Mouse (Mus musculus): ENCODE measurements at regions not wholly inside any gene's neighbourhood (a gene's known extent, or its start where the extent isn't known, plus 50 kb on each side); places are given as distances from the start of the nearest gene placed in this dataset.
A peak's percentile ranks its signal among the peaks of the same experiment; 100 is the strongest.

GRCm38 (mm10) chr13:110991121-110991520, 263.7 kb upstream of the Actbl2 start:
- Histone ChIP-seq H3K4me3 (replicated peaks; ENCODE audit: insufficient read depth, low read depth, low read length) (no peak overlapping the region), H3K27ac (ENCODE audit: insufficient read depth, low read length) (no peak overlapping the region), H3K4me1 (ENCODE audit: control insufficient read depth, insufficient read depth, low read length) (no peaks in the 10 kb centered on the region), H3K27me3 (ENCODE audit: control insufficient read depth, insufficient read depth, low read length) (no peaks in the 10 kb centered on the region)
- TF ChIP-seq CTCF (IDR thresholded peaks at IDR 0.05; ENCODE audit: borderline replicate concordance, insufficient read depth, low read depth, low read length) (no peak), POLR2A (IDR thresholded peaks at IDR 0.05; ENCODE audit: borderline replicate concordance, insufficient read depth, low read length) (no peak)
- no peak for DNase-seq
- WGBS = 92% methylated on average over 2 of the region's 2 CpGs

GRCm38 (mm10) chr13:110994596-110994995, 260.2 kb upstream of the Actbl2 start:
- WGBS = 75% methylated on average over 3 of the region's 3 CpGs
- no peak overlapping the region for H3K27ac ChIP-seq (ENCODE audit: insufficient read depth, low read length)
- H3K4me1 ChIP-seq (ENCODE audit: control insufficient read depth, insufficient read depth, low read length) = no peaks in the 10 kb centered on the region
- no peak for TF ChIP-seq POLR2A (IDR thresholded peaks at IDR 0.05; ENCODE audit: borderline replicate concordance, insufficient read depth, low read length)
- no peak for TF ChIP-seq CTCF (IDR thresholded peaks at IDR 0.05; ENCODE audit: borderline replicate concordance, insufficient read depth, low read depth, low read length)
- no peak overlapping the region for H3K4me3 ChIP-seq (replicated peaks; ENCODE audit: insufficient read depth, low read depth, low read length)
- H3K27me3 ChIP-seq (ENCODE audit: control insufficient read depth, insufficient read depth, low read length) = no peaks in the 10 kb centered on the region
- peak in 1 of 2 experiments; percentile 0 for DNase-seq

GRCm38 (mm10) chr13:111002670-111003069, 252.1 kb upstream of the Actbl2 start:
- no peaks in the 10 kb centered on the region for H3K4me1 ChIP-seq (ENCODE audit: control insufficient read depth, insufficient read depth, low read length)
- no peak overlapping the region for H3K4me3 ChIP-seq (replicated peaks; ENCODE audit: insufficient read depth, low read depth, low read length)
- H3K27ac ChIP-seq (ENCODE audit: insufficient read depth, low read length) = no peak overlapping the region
- no peaks in the 10 kb centered on the region for H3K27me3 ChIP-seq (ENCODE audit: control insufficient read depth, insufficient read depth, low read length)
- TF ChIP-seq POLR2A (IDR thresholded peaks at IDR 0.05; ENCODE audit: borderline replicate concordance, insufficient read depth, low read length) (no peak), CTCF (IDR thresholded peaks at IDR 0.05; ENCODE audit: borderline replicate concordance, insufficient read depth, low read depth, low read length) (no peak)
- 42% methylated on average over 4 of the region's 4 CpGs for WGBS
- no peak for DNase-seq

GRCm38 (mm10) chr13:111014142-111014541, 240.7 kb upstream of the Actbl2 start:
- Histone ChIP-seq H3K4me1 (ENCODE audit: control insufficient read depth, insufficient read depth, low read length) (no peaks in the 10 kb centered on the region), H3K4me3 (replicated peaks; ENCODE audit: insufficient read depth, low read depth, low read length) (no peak overlapping the region), H3K27ac (ENCODE audit: insufficient read depth, low read length) (no peak overlapping the region), H3K27me3 (ENCODE audit: control insufficient read depth, insufficient read depth, low read length) (no peaks in the 10 kb centered on the region)
- 46% methylated on average over 4 of the region's 4 CpGs for WGBS
- TF ChIP-seq POLR2A (IDR thresholded peaks at IDR 0.05; ENCODE audit: borderline replicate concordance, insufficient read depth, low read length) (no peak), CTCF (IDR thresholded peaks at IDR 0.05; ENCODE audit: borderline replicate concordance, insufficient read depth, low read depth, low read length) (no peak)
- DNase-seq = no peak

- WGBS = 63% methylated on average over 2 of the region's 2 CpGs
- TF ChIP-seq POLR2A (IDR thresholded peaks at IDR 0.05; ENCODE audit: borderline replicate concordance, insufficient read depth, low read length) (no peak), CTCF (IDR thresholded peaks at IDR 0.05; ENCODE audit: borderline replicate concordance, insufficient read depth, low read depth, low read length) (no peak)
- DNase-seq = no peak
- Histone ChIP-seq H3K4me3 (replicated peaks; ENCODE audit: insufficient read depth, low read depth, low read length) (no peak overlapping the region), H3K27ac (ENCODE audit: insufficient read depth, low read length) (no peak overlapping the region), H3K4me1 (ENCODE audit: control insufficient read depth, insufficient read depth, low read length) (no peaks in the 10 kb centered on the region), H3K27me3 (ENCODE audit: control insufficient read depth, insufficient read depth, low read length) (no peaks in the 10 kb centered on the region)
Measured at GRCm38 (mm10) chr13:111030111-111030510, 224.7 kb upstream of the Actbl2 start.

- H3K27ac ChIP-seq (ENCODE audit: insufficient read depth, low read length) = no peak overlapping the region
- no peak for TF ChIP-seq CTCF (IDR thresholded peaks at IDR 0.05; ENCODE audit: borderline replicate concordance, insufficient read depth, low read depth, low read length)
- no peak for TF ChIP-seq POLR2A (IDR thresholded peaks at IDR 0.05; ENCODE audit: borderline replicate concordance, insufficient read depth, low read length)
- WGBS = 79% methylated on average over 1 of the region's 1 CpGs
- no peak for DNase-seq
- no peaks in the 10 kb centered on the region for H3K27me3 ChIP-seq (ENCODE audit: control insufficient read depth, insufficient read depth, low read length)
- no peaks in the 10 kb centered on the region for H3K4me1 ChIP-seq (ENCODE audit: control insufficient read depth, insufficient read depth, low read length)
- no peak overlapping the region for H3K4me3 ChIP-seq (replicated peaks; ENCODE audit: insufficient read depth, low read depth, low read length)
Measured at GRCm38 (mm10) chr13:111031633-111032032, 223.2 kb upstream of the Actbl2 start.

- Histone ChIP-seq H3K27me3 (ENCODE audit: control insufficient read depth, insufficient read depth, low read length) (no peaks in the 10 kb centered on the region), H3K4me1 (ENCODE audit: control insufficient read depth, insufficient read depth, low read length) (no peaks in the 10 kb centered on the region; the same call in 1 of the 2 replicates), H3K27ac (ENCODE audit: insufficient read depth, low read length) (no peak overlapping the region), H3K4me3 (replicated peaks; ENCODE audit: insufficient read depth, low read depth, low read length) (no peak overlapping the region)
- DNase-seq = no peak
- 66% methylated on average over 2 of the region's 2 CpGs for WGBS
- TF ChIP-seq POLR2A (IDR thresholded peaks at IDR 0.05; ENCODE audit: borderline replicate concordance, insufficient read depth, low read length) (no peak), CTCF (IDR thresholded peaks at IDR 0.05; ENCODE audit: borderline replicate concordance, insufficient read depth, low read depth, low read length) (no peak)
Measured at GRCm38 (mm10) chr13:111043637-111044036, 211.2 kb upstream of the Actbl2 start.

- DNase-seq = no peak
- H3K4me3 ChIP-seq (replicated peaks; ENCODE audit: insufficient read depth, low read depth, low read length) = no peak overlapping the region
- TF ChIP-seq CTCF (IDR thresholded peaks at IDR 0.05; ENCODE audit: borderline replicate concordance, insufficient read depth, low read depth, low read length) (no peak), POLR2A (IDR thresholded peaks at IDR 0.05; ENCODE audit: borderline replicate concordance, insufficient read depth, low read length) (no peak)
- no peaks in the 10 kb centered on the region for H3K27me3 ChIP-seq (ENCODE audit: control insufficient read depth, insufficient read depth, low read length)
- WGBS = 62% methylated on average over 10 of the region's 10 CpGs
- H3K4me1 ChIP-seq (ENCODE audit: control insufficient read depth, insufficient read depth, low read length) = no peaks in the 10 kb centered on the region; the same call in 1 of the 2 replicates
- no peak overlapping the region for H3K27ac ChIP-seq (ENCODE audit: insufficient read depth, low read length)
Measured at GRCm38 (mm10) chr13:111044328-111045002, 210.3 kb upstream of the Actbl2 start.
